ENCODE assay signal across 22 mouse cellular contexts in the genomic region with DNA sequence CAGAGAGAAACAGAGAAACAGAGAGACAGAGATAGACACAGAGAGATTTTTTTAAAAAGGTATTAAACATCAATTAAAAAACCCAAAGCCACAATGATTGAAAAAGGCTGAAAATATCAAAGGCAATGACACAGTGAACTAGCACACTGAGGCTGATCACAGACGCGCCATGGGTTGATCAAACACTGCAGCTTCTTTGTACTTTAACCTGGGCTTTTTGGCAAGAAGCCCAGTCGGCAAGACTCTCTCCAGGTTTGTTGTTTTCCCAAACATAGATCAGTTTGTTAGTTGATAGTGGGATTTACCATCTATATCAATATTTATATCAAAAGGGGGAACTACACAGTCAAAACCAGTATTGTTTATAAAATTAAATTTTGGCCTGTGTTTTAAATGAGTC. TPM values are rescaled to one million over a fixed set of nuclear protein-coding genes. Genes with fewer than 3 reads are reported as not detected.
DNase-seq lines count a peak whose midpoint lies in the region; ATAC-seq and TF ChIP-seq lines count a peak whose summit lies in the region.
"Had no signal": no experiment of that assay in that cellular context is flagged by ENCODE, and none has a peak within 500 bp of the region (broad histone marks: within the 10 kb centered on the region; RNA-seq: fewer than 3 reads in every experiment).

No protein-coding gene starts in this region.

- TF ChIP-seq CTCF in hindbrain, postnatal 0 days (IDR thresholded peaks at IDR 0.05; ENCODE audit: low read depth): no peak

- no peaks in the 10 kb centered on the region for H3K4me1 ChIP-seq in hindbrain, postnatal 0 days (ENCODE audit: insufficient read depth, low read length)
- no peaks in the 10 kb centered on the region for H3K4me1 ChIP-seq in hindbrain, embryonic 13.5 days (replicated peaks)
- no peaks in the 10 kb centered on the region for H3K4me1 ChIP-seq in liver, embryonic 16.5 days (ENCODE audit: control insufficient read depth, low read depth, low read length)
- no peaks in the 10 kb centered on the region for H3K4me1 ChIP-seq in forebrain, embryonic 13.5 days
- H3K4me1 ChIP-seq: heart, embryonic 15.5 days; hindbrain, embryonic 10.5 days; neural tube, embryonic 13.5 days had no signal

- DNase-seq in hindbrain, postnatal 0 days (ENCODE audit: low spot score): peak; percentile 5
- peak; percentile 35 for DNase-seq in forelimb bud, embryonic 11.5 days (ENCODE audit: low read depth, low spot score)
- peak; percentile 38 for DNase-seq in kidney, postnatal 10 days
- no peak for DNase-seq in left cerebral cortex, postnatal 4 days
- DNase-seq: adrenal gland, adult 2 months; cerebellum, adult 11-12 months; cerebellum, postnatal 36 days; forebrain, postnatal 0 days; gastrocnemius, adult 2 months; lung, postnatal 10 days; right cerebral cortex, postnatal 25 days; thymus, postnatal 25 days had no signal

- intact Hi-C loops in left cerebral cortex, postnatal 4 days (cut with DNase I): no loop called here

- no peak overlapping the region for H3K27ac ChIP-seq in hindbrain, postnatal 0 days
- H3K27ac ChIP-seq in hindbrain, embryonic 13.5 days: no peak overlapping the region
- H3K27ac ChIP-seq in liver, embryonic 16.5 days (ENCODE audit: low read length): no peak overlapping the region
- no peak overlapping the region for H3K27ac ChIP-seq in forebrain, embryonic 13.5 days
- H3K27ac ChIP-seq: gastrocnemius, adult 2 months; heart, embryonic 15.5 days; hindbrain, embryonic 10.5 days; neural tube, embryonic 13.5 days had no signal

- no peak overlapping the region for H3K9ac ChIP-seq in hindbrain, postnatal 0 days (replicated peaks; ENCODE audit: low read length)
- no peak overlapping the region for H3K9ac ChIP-seq in hindbrain, embryonic 13.5 days
- H3K9ac ChIP-seq in liver, embryonic 16.5 days (ENCODE audit: low read depth, low read length): no peak overlapping the region
- H3K9ac ChIP-seq in forebrain, embryonic 13.5 days: no peak overlapping the region
- H3K9ac ChIP-seq: forebrain, postnatal 0 days; heart, embryonic 15.5 days; neural tube, embryonic 13.5 days had no signal

- no peaks in the 10 kb centered on the region for H3K36me3 ChIP-seq in hindbrain, postnatal 0 days (ENCODE audit: insufficient read depth, low read length)
- no peaks in the 10 kb centered on the region for H3K36me3 ChIP-seq in hindbrain, embryonic 13.5 days
- no peaks in the 10 kb centered on the region for H3K36me3 ChIP-seq in liver, embryonic 16.5 days (ENCODE audit: control insufficient read depth, insufficient read depth)
- H3K36me3 ChIP-seq in forebrain, embryonic 13.5 days (ENCODE audit: poor library complexity, severe bottlenecking): no peaks in the 10 kb centered on the region
- H3K36me3 ChIP-seq: heart, embryonic 15.5 days; hindbrain, embryonic 10.5 days; neural tube, embryonic 13.5 days had no signal

- no peak for ATAC-seq in hindbrain, postnatal 0 days
- ATAC-seq in hindbrain, embryonic 13.5 days (ENCODE audit: low FRiP score): no peak
- peak; percentile 71 for ATAC-seq in liver, embryonic 16.5 days (ENCODE audit: low read depth)
- no peak for ATAC-seq in megakaryocyte, adult 5-6 weeks (ENCODE audit: poor library complexity, severe bottlenecking)
- no peak for ATAC-seq in forebrain, embryonic 13.5 days
- ATAC-seq: forebrain, postnatal 0 days; inflammation-experienced regulatory T-cells, adult 6 months had no signal

- WGBS in hindbrain, postnatal 0 days: 50% methylated on average over 3 of the region's 3 CpGs
- WGBS in hindbrain, embryonic 13.5 days: 64% methylated on average over 3 of the region's 3 CpGs
- WGBS in liver, embryonic 16.5 days (ENCODE audit: insufficient replicate concordance): 66% methylated on average over 3 of the region's 3 CpGs
- WGBS in forebrain, embryonic 13.5 days: 61% methylated on average over 3 of the region's 3 CpGs

- H3K4me3 ChIP-seq in hindbrain, postnatal 0 days (ENCODE audit: low read length): no peak overlapping the region
- H3K4me3 ChIP-seq in hindbrain, embryonic 13.5 days: no peak overlapping the region
- no peak overlapping the region for H3K4me3 ChIP-seq in liver, embryonic 16.5 days (ENCODE audit: low read depth, low read length)
- no peak overlapping the region for H3K4me3 ChIP-seq in forebrain, embryonic 13.5 days
- H3K4me3 ChIP-seq: erythroblast, embryonic 14.5 days; gastrocnemius, adult 2 months; heart, embryonic 15.5 days; hindbrain, embryonic 10.5 days; neural tube, embryonic 13.5 days had no signal

- H3K27me3 ChIP-seq in hindbrain, postnatal 0 days (ENCODE audit: insufficient read depth, low read length): no peaks in the 10 kb centered on the region
- no peaks in the 10 kb centered on the region for H3K27me3 ChIP-seq in hindbrain, embryonic 13.5 days
- no peaks in the 10 kb centered on the region for H3K27me3 ChIP-seq in liver, embryonic 16.5 days (ENCODE audit: control insufficient read depth, insufficient read depth, low read depth, low read length)
- no peaks in the 10 kb centered on the region for H3K27me3 ChIP-seq in forebrain, embryonic 13.5 days
- H3K27me3 ChIP-seq: CH12.LX; heart, embryonic 15.5 days; neural tube, embryonic 13.5 days had no signal

- no peaks in the 10 kb centered on the region for H3K9me3 ChIP-seq in hindbrain, postnatal 0 days (ENCODE audit: low read length)
- no peaks in the 10 kb centered on the region for H3K9me3 ChIP-seq in hindbrain, embryonic 13.5 days
- no peaks in the 10 kb centered on the region for H3K9me3 ChIP-seq in liver, embryonic 16.5 days (replicated peaks; ENCODE audit: control insufficient read depth, low read length)
- H3K9me3 ChIP-seq in forebrain, embryonic 13.5 days (replicated peaks): no peaks in the 10 kb centered on the region
- H3K9me3 ChIP-seq: heart, embryonic 15.5 days; hindbrain, embryonic 10.5 days; neural tube, embryonic 13.5 days had no signal

- no peak overlapping the region for H3K4me2 ChIP-seq in hindbrain, postnatal 0 days (ENCODE audit: low read depth, low read length)
- H3K4me2 ChIP-seq in hindbrain, embryonic 13.5 days: no peak overlapping the region
- no peak overlapping the region for H3K4me2 ChIP-seq in liver, embryonic 16.5 days (ENCODE audit: low read depth, low read length)
- no peak overlapping the region for H3K4me2 ChIP-seq in forebrain, embryonic 13.5 days
- H3K4me2 ChIP-seq: heart, embryonic 15.5 days; neural tube, embryonic 13.5 days had no signal

RNA-seq across cellular contexts. Expression of a gene that starts 26.8 kb away (rescaled TPM):
- 22.4 TPM in 2 replicates for total RNA-seq in hindbrain, postnatal 0 days (2014; rRNA removed)
- 14.5 and 15.5 TPM in 2 replicates for polyA plus RNA-seq in hindbrain, postnatal 0 days (2015; fragmentation: Nextera tagmentation; extraction: Ambion mirVana)
- polyA plus RNA-seq in hindbrain, embryonic 13.5 days (2015; fragmentation: Nextera tagmentation; extraction: Ambion mirVana): 10.2 and 10.9 TPM in 2 replicates
- 31.5 and 33.8 TPM in 2 replicates for polyA plus RNA-seq in liver, embryonic 16.5 days (2015; fragmentation: Nextera tagmentation; extraction: Ambion mirVana)
- 3.3 and 5.5 TPM in 2 replicates for total RNA-seq in megakaryocyte, adult 5-6 weeks (2015)
- 2.7 and 5.2 TPM in 2 replicates for total RNA-seq in megakaryocyte, adult 5-6 weeks (2017)
- total RNA-seq in left cerebral cortex, postnatal 4 days (2021): 10 to 100 TPM; 14.3 to 14.4 TPM
- 5.9 and 7.5 TPM in 2 replicates for polyA plus RNA-seq in forebrain, embryonic 13.5 days (2015; fragmentation: Nextera tagmentation; extraction: Ambion mirVana)
